Mouse (Mus musculus) layer of hippocampus, adult 9-11 months (tissue): ENCODE data around the gene Ywhae.
"Not testable (repeated sequence)": the region's sequence is repeated elsewhere in the genome, so short reads cannot be mapped to it uniquely, and the experiment has no call there.

ENCODE experiments used
- DNase-seq: peaks from one replicate; pipeline ENCODE4 v3.0.0; 2022

Gene Ywhae

DNA sequence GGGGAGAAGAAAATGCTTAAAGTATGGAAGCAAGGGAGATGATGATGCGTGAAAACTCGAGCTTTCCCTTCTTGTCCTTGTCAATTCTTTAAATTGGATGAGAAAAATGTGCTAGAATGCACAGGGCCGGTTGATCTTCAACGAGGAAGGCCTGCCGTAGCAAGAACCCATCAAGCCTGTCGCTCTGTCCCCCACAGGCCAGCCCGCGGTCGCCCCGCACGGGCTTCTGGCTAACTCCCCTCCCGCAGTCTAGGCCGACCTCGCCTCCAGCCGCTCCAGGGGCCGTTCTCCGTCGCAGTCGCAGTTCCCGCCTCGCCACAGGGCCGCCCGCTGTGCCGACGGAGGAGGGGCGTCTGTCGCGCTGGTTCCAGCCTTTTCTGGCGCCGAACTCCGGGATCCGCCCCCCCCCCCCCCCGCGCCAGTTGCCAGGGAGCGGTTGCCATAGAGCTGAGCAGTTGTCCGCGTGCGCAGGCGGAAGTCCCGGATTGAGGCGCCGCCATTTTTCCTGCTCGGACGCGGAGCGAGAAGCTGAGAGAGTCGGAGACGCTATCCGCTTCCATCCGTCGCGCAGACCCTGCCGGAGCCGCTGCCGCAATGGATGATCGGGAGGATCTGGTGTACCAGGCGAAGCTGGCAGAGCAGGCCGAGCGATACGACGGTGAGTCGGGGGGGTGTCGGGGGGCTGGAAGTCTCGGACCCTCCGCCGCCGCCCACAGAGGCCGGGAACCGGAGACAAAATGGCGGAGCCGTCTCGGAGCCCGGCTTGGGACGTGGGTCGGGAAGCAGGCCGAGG is at the start of gene Ywhae:
Gene Ywhae, plus strand, starts transcription at position 436 of the 793 bp plus-strand sequence.
- DNase-seq: peak; percentile 93

- no peak for DNase-seq
These were observed 48.2 kb upstream of the Ywhae start for GRCm38 (mm10) chr11:75684462-75684861.

DNA sequence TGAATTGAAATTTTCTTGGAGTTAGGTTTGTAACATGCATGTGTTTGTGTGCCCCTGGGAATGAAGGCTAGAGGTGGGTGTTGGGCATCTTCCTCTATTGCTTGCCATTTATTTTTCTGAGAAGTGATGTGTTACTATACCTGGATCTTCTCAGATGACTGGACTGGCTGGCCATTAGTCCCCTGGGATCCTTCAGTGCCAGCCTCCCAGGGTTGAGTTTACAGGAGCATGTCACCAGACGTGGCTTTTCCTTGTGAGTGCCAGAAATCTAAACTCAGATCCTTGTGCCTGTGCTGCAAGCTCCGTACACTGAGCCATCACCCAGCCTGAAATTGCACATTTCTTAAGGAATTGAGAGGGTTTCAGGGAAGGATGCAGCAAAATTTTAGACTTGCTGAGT is 47.7 kb upstream of the Ywhae start:
- no peak for DNase-seq

DNA sequence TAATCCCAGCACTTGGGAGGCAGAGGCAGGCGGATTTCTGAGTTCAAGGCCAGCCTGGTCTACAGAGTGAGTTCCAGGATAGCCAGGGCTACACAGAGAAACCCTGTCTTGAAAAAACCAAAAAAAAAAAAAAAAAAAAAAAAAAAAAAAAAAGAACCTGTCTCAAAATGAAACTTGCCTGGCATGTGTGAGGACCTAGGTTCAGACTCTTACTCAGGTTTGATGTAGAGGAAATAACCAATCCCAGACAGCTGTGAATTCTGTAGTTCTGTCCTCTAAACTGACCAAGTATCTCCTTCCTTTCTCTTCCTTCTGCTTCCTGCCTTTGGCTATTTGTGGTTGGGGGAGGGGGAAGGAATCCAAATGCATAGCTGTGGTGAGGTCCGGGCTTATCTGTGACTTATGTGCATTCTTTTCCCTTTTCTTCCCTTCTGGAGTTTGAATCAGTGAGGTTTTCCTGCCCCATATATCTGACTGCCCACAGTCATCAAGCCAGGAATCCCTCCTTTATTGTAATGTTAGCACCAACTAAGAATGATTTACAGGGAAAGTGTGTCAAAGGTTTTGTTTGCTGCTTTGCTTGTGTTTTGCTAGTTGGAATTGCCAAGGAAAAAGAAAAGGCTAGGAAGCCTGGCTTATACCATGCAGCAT is 45.2 kb upstream of the Ywhae start:
- no peak for DNase-seq

DNA sequence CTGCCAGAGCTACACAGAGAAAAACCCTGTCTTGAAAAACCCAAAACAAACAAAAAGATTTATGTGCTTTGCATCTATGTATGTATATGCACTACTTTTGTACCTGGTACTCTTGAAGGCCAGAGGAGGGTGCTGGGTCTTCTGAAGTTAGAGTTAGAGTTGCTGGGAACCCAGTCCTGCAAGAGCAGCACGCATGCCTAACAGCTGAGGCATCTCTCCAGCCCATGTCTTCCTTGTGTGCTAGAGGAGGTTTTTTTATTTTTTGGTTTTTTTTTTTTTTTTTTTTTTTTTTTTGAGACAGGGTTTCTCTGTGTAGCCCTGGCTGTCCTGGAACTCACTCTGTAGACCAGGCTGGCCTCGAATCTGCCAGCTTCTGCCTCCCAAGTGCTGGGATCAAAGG is 44.5 kb upstream of the Ywhae start:
- no peak for DNase-seq

GRCm38 (mm10) chr11:75689977-75690376 is 42.7 kb upstream of the Ywhae start:
- no peak for DNase-seq

DNA sequence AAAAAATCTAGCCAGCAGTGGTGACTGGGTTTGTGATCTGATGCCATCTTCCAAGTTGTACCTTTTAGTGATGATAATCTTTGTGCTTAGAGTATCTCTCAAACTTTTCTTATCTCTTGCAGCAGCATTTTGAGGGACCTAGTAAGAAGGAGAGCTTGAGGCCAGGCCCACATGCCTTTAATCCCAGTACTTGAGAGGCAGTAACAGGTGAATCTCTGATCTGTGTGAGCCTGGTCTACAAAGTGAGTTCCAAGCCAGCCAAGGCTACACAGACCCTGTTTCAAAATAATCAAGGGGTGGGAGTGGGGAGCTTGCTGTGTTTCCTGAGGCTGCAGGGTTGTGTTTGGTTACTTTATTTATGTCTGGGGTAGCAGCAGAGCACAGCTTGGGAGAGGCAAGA is 41.6 kb upstream of the Ywhae start:
- DNase-seq: no peak

- DNase-seq: no peak
These were observed 39.1 kb upstream of the Ywhae start for GRCm38 (mm10) chr11:75693570-75693969.

GRCm38 (mm10) chr11:75697464-75697863 is 35.2 kb upstream of the Ywhae start:
- DNase-seq: not testable (repeated sequence)

- DNase-seq: no peak
These were observed 32.1 kb upstream of the Ywhae start for GRCm38 (mm10) chr11:75700557-75700956.

GRCm38 (mm10) chr11:75702761-75703160 is 29.9 kb upstream of the Ywhae start:
- DNase-seq: no peak

- no peak for DNase-seq
These were observed 28.9 kb upstream of the Ywhae start for GRCm38 (mm10) chr11:75703748-75704147.

DNA sequence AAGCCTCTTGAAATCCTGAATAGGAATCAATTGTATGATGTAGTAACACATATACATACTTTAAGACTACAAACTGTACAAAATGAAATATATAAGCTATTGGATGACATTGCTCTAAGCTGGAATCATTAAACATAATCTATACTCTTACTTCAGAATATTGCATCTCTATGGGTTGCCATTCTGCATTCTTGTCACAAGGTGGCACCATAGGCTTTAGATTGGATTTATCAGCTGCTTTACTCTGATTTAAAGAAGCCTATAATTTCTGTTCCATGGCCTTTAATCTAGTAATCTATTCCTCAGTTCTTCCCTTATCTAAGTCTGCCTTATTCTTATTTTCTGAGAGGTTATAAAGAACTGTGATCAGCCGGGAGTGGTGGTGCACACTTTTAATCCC is 18.7 kb upstream of the Ywhae start:
- no peak for DNase-seq

DNA sequence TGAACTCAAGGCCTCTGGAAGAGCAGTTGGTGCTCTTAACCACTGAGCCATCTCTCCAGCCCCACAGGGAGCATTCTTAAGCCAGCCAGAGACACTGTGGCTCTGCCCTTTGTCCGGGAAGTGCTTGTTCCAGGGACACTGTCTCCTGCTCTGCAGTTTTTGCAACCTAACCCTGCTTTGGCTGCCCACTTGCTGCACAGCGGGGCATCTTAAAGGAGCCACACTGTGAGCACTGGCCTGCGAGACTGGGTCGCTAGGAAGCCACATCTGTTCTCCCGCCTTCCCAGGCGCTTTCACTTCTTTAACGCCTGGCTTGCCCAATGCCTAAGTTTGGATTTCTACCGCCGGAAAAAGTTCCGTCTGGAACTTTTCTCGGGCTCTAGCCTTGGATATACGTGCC is 17.1 kb upstream of the Ywhae start:
- DNase-seq: no peak

GRCm38 (mm10) chr11:75716661-75717325 is 15.9 kb upstream of the Ywhae start:
- DNase-seq: no peak

DNA sequence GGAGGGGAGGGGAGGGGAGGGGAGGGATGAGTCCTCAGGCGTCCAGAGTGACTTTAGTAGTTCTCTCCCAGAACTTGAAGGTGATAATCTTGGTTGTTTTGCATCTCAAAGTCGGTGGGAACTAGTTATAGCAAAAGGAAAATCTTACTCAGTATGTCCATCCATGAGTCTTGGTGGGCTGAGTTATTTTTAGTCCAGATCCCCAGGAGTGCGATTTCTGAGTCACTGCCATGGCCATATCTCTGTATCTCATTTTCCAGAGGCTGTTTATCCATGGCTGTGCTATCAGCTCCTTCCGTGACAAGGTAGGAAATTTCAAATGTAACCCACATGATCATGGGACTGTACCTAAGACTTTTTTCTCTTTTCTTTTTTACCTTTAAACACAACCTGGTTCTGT is 10.3 kb upstream of the Ywhae start:
- no peak for DNase-seq

GRCm38 (mm10) chr11:75727168-75727567 is 5.5 kb upstream of the Ywhae start:
- DNase-seq: no peak

- DNase-seq: not testable (repeated sequence)
These were observed 5.0 kb upstream of the Ywhae start for GRCm38 (mm10) chr11:75727659-75728058.

- peak; percentile 52 for DNase-seq
These were observed 715 bp downstream of the Ywhae start for GRCm38 (mm10) chr11:75733227-75733940.

DNA sequence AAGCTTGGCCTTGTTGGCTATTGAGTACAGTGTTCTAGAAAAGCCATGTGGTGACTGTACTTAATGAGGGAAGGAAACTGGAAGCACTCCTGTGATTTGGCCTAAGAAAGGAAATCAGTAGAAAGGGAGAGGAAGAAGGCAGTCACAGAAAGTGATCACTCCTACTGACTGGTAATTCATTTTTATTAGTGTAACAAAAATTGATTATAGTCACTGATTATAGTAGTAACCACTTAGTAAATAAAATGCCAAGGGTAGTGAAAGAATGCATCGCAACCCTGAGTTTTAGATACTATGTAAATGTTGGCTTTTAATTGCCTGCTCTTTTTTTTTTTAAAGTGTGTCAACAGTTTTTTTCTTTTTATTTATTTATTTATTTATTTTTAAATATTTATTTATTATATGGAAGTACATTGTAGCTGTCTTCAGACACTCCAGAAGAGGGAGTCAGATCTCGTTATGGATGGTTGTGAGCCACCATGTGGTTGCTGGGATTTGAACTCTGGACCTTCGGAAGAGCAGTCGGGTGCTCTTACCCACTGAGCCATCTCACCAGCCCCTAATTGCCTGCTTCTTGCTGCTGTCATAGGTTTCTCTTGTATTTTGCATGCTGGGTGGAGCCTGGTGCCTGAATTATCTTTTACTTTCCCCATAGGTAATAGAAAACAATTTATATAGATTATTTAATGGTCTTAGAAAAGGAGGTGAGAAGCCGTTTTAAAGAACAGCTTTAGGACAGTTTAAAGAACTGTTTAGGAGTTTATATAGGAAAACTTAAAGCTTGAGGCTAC is 3.0 kb downstream of the Ywhae start:
- DNase-seq: no peak

DNA sequence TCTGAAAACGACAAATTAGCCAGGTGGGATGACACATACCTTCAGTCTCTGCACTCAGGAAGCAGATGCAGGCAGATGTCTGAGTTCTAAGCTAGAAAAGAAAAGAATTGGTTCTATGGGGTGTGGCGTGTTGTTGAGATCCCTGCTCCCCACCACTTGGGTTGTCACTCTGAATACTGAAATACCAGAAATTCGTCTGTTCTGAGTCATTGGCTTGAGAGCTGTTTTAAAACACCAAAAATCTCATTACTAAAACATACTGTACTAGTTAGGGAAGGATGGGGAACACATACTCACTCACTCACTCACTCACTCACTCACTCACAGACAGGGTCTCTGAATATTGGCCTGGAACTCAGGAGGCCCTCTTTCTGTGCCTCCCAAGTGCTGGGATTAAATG is 4.3 kb downstream of the Ywhae start:
- no peak for DNase-seq

DNA sequence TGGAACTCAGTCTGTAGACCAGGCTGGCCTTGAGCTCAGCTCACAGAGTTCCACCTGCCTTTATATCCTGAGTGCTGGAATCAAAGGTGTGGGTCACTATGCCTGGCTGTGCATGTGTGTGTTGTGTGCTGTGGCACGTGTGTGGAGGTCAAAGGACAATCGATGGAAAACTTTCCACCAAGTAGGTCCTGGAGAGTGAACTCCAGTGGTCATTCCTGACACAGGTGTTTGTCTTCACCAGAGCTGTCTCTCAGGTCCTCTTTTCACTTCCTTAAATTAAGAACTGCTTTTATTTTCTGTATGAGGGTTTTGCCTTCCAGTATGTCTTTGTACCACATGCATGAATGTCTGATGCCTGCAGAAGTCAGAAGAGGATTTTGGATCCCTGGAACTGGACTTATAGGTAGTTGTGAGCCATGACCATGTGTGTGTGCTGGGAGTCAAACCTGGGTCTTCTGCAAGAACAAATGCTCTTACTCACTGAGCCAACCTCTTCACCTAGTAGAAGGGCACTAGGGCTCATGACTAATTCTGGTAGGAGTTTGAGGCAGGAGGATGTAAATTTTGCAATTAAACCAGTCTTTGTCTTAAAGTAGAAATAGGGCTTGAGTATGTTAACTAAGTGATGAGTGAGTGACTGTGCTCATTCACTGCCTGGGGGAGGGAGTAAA is 5.3 kb downstream of the Ywhae start:
- no peak for DNase-seq
